Mouse (Mus musculus) kidney, adult 2 months (tissue): Measurements from ENCODE around the gene Mthfd1.

Experiments used
- CTCF ChIP-seq: fragments of 200-500 bp; conservative IDR thresholded peaks from 2 replicates; pipeline ENCODE4 v1.5.1; 2011; ENCODE audit warnings: low read depth, mild to moderate bottlenecking, control low read depth, low read length, moderate library complexity, mixed read lengths; ENCODE audit not compliant: insufficient read depth, insufficient read length
- POLR2A ChIP-seq: fragments of 200-500 bp; IDR thresholded peaks from one replicate; pipeline ENCODE4 v1.6.1; 2011; ENCODE audit warnings: low read depth, low read length, control low read depth

GRCm38 (mm10) chr12:76271516-76271915 lies 16.4 kb downstream of the Mthfd1 start:
- TF ChIP-seq CTCF = no peak
- TF ChIP-seq POLR2A = no peak
